Mouse (Mus musculus) left cerebral cortex, postnatal 36 days (tissue): ENCODE measurements around the gene Olfr310. TPM values are rescaled to one million over a fixed set of nuclear protein-coding genes. Genes with fewer than 3 reads are reported as not detected.

ENCODE experiments used
- DNase-seq, 2 experiments: peaks; one replicate each; pipeline ENCODE4 v3.0.0; 2021 to 2022; ENCODE audit warnings: low spot score in 2 of 2, mixed read lengths in 1 of 2
- intact Hi-C: fragments of 180-260 bp; cut with DNase I; formaldehyde crosslinking; loops from one replicate; pipeline ENCODE4 v1.15.1; 2025
- microRNA-seq: library from miRNA; unstranded; fragments of <30 nt; microRNA quantifications from one replicate; pipeline ENCODE4 v1.2.0, GENCODE M21; 2022
- total RNA-seq, 2 experiments: library from RNA; stranded (reverse); gene quantifications; 2 replicates each; pipeline ENCODE4 v1.2.3; 2021

Olfr310 gene
- total RNA-seq, result not detected

DNA sequence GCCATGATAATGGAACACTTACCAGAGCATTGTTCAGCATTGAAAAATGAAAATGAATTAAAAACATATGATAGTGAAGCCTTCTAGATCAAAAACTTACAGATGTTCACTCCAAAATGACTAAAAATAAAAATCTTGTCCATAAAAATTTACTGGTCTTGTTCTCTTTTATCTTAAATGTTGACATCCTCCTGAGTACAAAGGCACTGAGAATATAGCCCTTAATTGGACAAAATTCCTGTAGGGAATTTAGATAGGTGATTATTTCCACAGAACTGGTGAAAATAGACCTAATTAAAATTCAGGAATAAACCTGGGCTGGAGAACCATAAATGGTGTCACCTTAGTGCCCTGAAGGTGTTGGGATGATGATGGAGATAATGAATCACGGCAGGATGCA is at the start of gene Olfr310:
Gene Olfr310, minus strand, starts transcription at position 101 of the 400 bp plus-strand sequence.
- no peak for DNase-seq

DNA sequence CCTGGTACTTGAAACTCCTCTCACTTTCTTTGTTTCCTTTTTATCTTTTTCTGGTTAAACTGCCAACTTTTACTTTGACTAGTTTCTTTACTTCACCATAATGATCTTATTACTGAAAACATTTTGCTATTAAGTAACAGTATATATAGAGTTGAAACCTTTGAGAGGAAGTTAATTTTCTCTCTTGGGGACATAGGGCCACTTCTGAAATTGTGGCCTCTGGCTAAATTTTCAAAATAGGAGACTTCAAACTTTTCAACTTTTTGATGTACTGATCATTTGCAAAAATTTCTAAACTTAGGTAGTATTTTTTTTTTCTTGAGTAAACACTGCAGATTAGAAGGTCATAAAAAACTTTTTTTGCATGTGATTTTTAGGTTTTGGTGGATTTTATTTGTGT is 48.6 kb upstream of the Olfr310 start, which contains the start of gene Olfr308:
Gene Olfr308, minus strand, starts transcription at position 101 of the 400 bp plus-strand sequence.
- DNase-seq, result no peak
- intact Hi-C loops, result no loop called here

More for the DNA sequence above, at the start of gene Olfr310:
- intact Hi-C loops, result no loop called here

DNA sequence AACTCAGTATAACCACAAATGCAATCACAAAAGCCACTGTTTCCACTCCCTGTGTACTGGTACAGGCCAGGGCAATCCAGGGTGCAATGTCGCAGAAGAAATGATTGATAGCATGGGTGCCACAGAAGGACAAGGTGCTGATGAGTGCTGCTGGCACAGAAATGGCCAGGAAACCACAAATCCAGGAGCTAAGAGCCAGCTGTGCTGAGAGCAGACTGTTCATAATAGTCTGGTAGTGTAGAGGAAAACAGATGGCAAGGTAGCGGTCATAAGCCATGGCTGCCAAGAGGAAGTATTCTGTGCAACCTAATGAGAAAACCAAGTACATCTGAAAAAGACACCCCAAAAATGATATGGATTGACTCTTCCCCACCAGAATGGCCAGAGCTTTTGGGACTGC is 44.4 kb upstream of the Olfr310 start:
- intact Hi-C loops, result no loop called here
- no peak for DNase-seq

DNA sequence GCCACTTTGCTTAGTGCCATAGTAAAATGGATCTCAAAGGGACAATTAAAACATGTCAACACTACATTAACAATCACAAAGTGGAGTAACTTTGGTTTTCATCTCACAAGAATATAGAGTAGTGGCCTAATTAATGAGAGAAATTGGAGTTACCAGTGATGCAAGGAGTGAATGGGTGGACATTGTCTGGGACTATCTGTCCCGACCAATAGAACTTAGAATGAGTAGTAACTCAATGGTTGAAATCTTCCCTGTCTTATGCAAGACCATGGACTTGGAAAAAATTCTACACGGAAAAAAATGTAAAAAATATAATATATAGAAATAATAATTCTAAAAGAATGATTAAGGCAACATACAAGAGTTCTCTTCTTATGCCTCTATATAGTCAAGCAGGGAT is 36.6 kb upstream of the Olfr310 start, which contains the start of gene Olfr309:
Gene Olfr309, minus strand, starts transcription at position 101 of the 400 bp plus-strand sequence.
- DNase-seq, result no peak
- intact Hi-C loops, result no loop called here

DNA sequence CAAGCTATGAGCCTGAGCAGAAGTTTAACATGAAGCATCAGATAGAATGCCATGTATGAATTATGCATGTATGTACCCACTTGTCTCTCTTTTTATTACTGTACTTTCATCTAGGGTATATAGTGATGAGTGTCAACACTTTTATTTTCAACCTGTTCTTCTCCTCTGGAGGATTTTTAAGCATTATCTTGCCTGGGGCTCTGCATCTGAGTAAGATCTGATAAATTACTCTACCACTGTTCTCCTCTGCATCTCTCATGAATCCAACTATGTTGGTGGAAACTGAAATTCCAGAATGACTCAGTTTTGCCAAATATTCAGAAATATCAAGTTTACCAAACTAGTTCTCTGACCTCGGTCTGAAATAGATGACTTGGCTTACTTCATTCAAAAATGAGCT is 30.8 kb downstream of the Olfr310 start, which contains the start of gene Vmn2r76:
Gene Vmn2r76, minus strand, starts transcription at position 101 of the 400 bp plus-strand sequence.
- no peak for DNase-seq
- intact Hi-C loops, result no loop called here

Small RNA genes lying within 50 kb of the gene (microRNA-seq; reads per million reads assigned to microRNA genes)
- not detected for gene Gm23192

Other genes with a start within 250 kb of the Olfr310 start
- not detected for gene Vmn2r75, start 105.4 kb downstream of the Olfr310 start, total RNA-seq
- not detected for gene Vmn2r76, start 30.9 kb downstream of the Olfr310 start, total RNA-seq
- gene Olfr309, start 36.5 kb upstream of the Olfr310 start, total RNA-seq, result not detected
- not detected for gene Olfr308, start 48.5 kb upstream of the Olfr310 start, total RNA-seq
- not detected for gene Olfr307, start 60.4 kb upstream of the Olfr310 start, total RNA-seq
- not detected for gene Olfr305, start 89.8 kb upstream of the Olfr310 start, total RNA-seq
- gene Olfr304, start 109.5 kb upstream of the Olfr310 start, total RNA-seq, result not detected
- gene Olfr303, start 120.6 kb upstream of the Olfr310 start, total RNA-seq, result not detected
- gene Olfr301, start 126.7 kb upstream of the Olfr310 start, total RNA-seq, result not detected
- gene Olfr299, start 182.7 kb upstream of the Olfr310 start, total RNA-seq, result not detected
- not detected for gene Olfr298, start 215.3 kb upstream of the Olfr310 start, total RNA-seq
- not detected for gene Olfr297, start 242.8 kb upstream of the Olfr310 start, total RNA-seq